Mouse (Mus musculus) liver, adult 2 months (tissue): Measurements from ENCODE around the gene Tenm2.

Experiments
- CTCF ChIP-seq: fragments of 200-500 bp; IDR thresholded peaks from 2 replicates; pipeline ENCODE4 v1.5.1; 2011; ENCODE audit warnings: low read depth, low read length, control low read depth
- POLR2A ChIP-seq: fragments of 200-500 bp; IDR thresholded peaks from 2 replicates; pipeline ENCODE4 v1.6.1; 2011; ENCODE audit warnings: low read length, control low read depth; ENCODE audit not compliant: insufficient read depth; ENCODE audit errors: extremely low read depth

GRCm38 (mm10) chr11:36246152-36246551 lies 989.6 kb downstream of the Tenm2 start:
- TF ChIP-seq CTCF (no peak), POLR2A (no peak)
